ENCODE assay signal across 9 mouse cellular contexts in genomic region chr12:76293192-76293591, GRCm38 (mm10). TPM values are rescaled to one million over a fixed set of nuclear protein-coding genes. Genes with fewer than 3 reads are reported as not detected.
DNase-seq lines count a peak whose midpoint lies in the region; ATAC-seq lines count a peak whose summit lies in the region.
"Had no signal": no experiment of that assay in that cellular context is flagged by ENCODE, and none has a peak within 500 bp of the region (broad histone marks: within the 10 kb centered on the region; RNA-seq: fewer than 3 reads in every experiment).

No protein-coding gene starts in this region.

- ATAC-seq in common myeloid progenitor, adult 5-6 weeks (replicated peaks; ENCODE audit: low read depth, poor library complexity, severe bottlenecking): 0 out of 2 replicates have a peak, but pooled peaks have one; percentile 45

- intact Hi-C loops in heart, postnatal 25 days (cut with DNase I): loop anchor here (1.0 to 2.0 kb wide), 3 partner anchors 26 to 180 kb away; no protein-coding TSS in a partner anchor

- peak; percentile 86 for DNase-seq in heart, adult 11 months
- no peak for DNase-seq in heart, postnatal 25 days (ENCODE audit: low spot score)
- DNase-seq in 3T3-L1 (ENCODE audit: low read depth, low spot score) (peak; percentile 70), ZHBTc4 (ENCODE audit: low read depth, low spot score) (peak; percentile 76)
- DNase-seq in heart, postnatal 4 days: peak; percentile 81
- DNase-seq in lung, postnatal 10 days: peak; percentile 77
- DNase-seq in spleen, postnatal 14 days (ENCODE audit: low spot score in 2 of 2): peak; percentile 16 to 48

RNA-seq across cellular contexts. Expression of gene Akap5, which starts 31.5 kb away (rescaled TPM):
- total RNA-seq in heart, postnatal 25 days (2021): 1 to 10 TPM; 2.1 to 2.7 TPM
- total RNA-seq in common myeloid progenitor, adult 5-6 weeks (2017): 0.87 and 1.4 TPM in 2 replicates
- 1 to 10 TPM; 3.2 to 3.3 TPM for total RNA-seq in heart, postnatal 4 days (2021)

RNA-seq across cellular contexts. Expression of gene Mthfd1, which starts 38.1 kb away (rescaled TPM):
- total RNA-seq in heart, postnatal 25 days (2021): 10 to 100 TPM; 29.1 to 31.4 TPM
- total RNA-seq in common myeloid progenitor, adult 5-6 weeks (2017): 213 and 248 TPM in 2 replicates
- 10 to 100 TPM; 35.0 to 37.4 TPM for total RNA-seq in heart, postnatal 4 days (2021)

RNA-seq across cellular contexts. Expression of gene Tex21, which starts 46.6 kb away (rescaled TPM):
- not detected for total RNA-seq in heart, postnatal 25 days (2021)
- 1.2 TPM in 1 of 2 replicates, not detected in the other for total RNA-seq in common myeloid progenitor, adult 5-6 weeks (2017)
- not detected for total RNA-seq in heart, postnatal 4 days (2021)
- total RNA-seq: left cerebral cortex, postnatal 10 days had no signal
